ENCODE assay signal across 20 mouse cellular contexts in genomic region chr5:132438414-132438813, GRCm38 (mm10).
DNase-seq lines count a peak whose midpoint lies in the region; ATAC-seq and TF ChIP-seq lines count a peak whose summit lies in the region.
"Had no signal": no experiment of that assay in that cellular context is flagged by ENCODE, and none has a peak within 500 bp of the region (broad histone marks: within the 10 kb centered on the region; RNA-seq: fewer than 3 reads in every experiment).

No protein-coding gene starts in this region.

- no peak overlapping the region for H3K27ac ChIP-seq in forebrain, postnatal 0 days (ENCODE audit: low read depth, low read length)
- H3K27ac ChIP-seq in forebrain, embryonic 16.5 days (ENCODE audit: low read length), result no peak overlapping the region
- H3K27ac ChIP-seq in kidney, postnatal 0 days, result no peak overlapping the region
- no peak overlapping the region for H3K27ac ChIP-seq in midbrain, postnatal 0 days (ENCODE audit: low read depth, low read length)
- H3K27ac ChIP-seq in midbrain, embryonic 15.5 days, result no peak overlapping the region
- H3K27ac ChIP-seq: forebrain, embryonic 10.5 days; hindbrain, embryonic 13.5 days; limb, embryonic 13.5 days; liver, embryonic 14.5 days had no signal

- ATAC-seq in forebrain, postnatal 0 days, result no peak
- no peak for ATAC-seq in forebrain, embryonic 16.5 days
- ATAC-seq in kidney, postnatal 0 days (replicated peaks; ENCODE audit: low FRiP score, low read depth), result no peak
- ATAC-seq in midbrain, postnatal 0 days (ENCODE audit: low FRiP score), result no peak
- no peak for ATAC-seq in midbrain, embryonic 15.5 days (replicated peaks)
- ATAC-seq: activated CD4-positive, CD25-positive, alpha-beta regulatory T cell, adult 4 months; inflammation-experienced regulatory T-cells, adult 6 months; midbrain, embryonic 13.5 days had no signal

- H3K9ac ChIP-seq in forebrain, postnatal 0 days, result no peak overlapping the region
- H3K9ac ChIP-seq in forebrain, embryonic 16.5 days (replicated peaks; ENCODE audit: low read depth, low read length), result no peak overlapping the region
- H3K9ac ChIP-seq in kidney, postnatal 0 days (ENCODE audit: low read depth, low read length), result no peak overlapping the region
- no peak overlapping the region for H3K9ac ChIP-seq in midbrain, postnatal 0 days (replicated peaks; ENCODE audit: low read length, poor library complexity, severe bottlenecking)
- no peak overlapping the region for H3K9ac ChIP-seq in midbrain, embryonic 15.5 days
- H3K9ac ChIP-seq: hindbrain, embryonic 13.5 days; limb, embryonic 13.5 days; liver, embryonic 14.5 days; midbrain, embryonic 13.5 days had no signal

- no peak overlapping the region for H3K4me3 ChIP-seq in forebrain, postnatal 0 days (ENCODE audit: low read depth, low read length)
- no peak overlapping the region for H3K4me3 ChIP-seq in forebrain, embryonic 16.5 days (replicated peaks; ENCODE audit: low read length)
- no peak overlapping the region for H3K4me3 ChIP-seq in kidney, postnatal 0 days (replicated peaks; ENCODE audit: low read depth, low read length)
- H3K4me3 ChIP-seq in midbrain, postnatal 0 days (ENCODE audit: low read depth, low read length), result no peak overlapping the region
- no peak overlapping the region for H3K4me3 ChIP-seq in midbrain, embryonic 15.5 days
- H3K4me3 ChIP-seq: forebrain, embryonic 10.5 days; hindbrain, embryonic 13.5 days; limb, embryonic 13.5 days; midbrain, embryonic 13.5 days; myocyte had no signal

- H3K27me3 ChIP-seq in forebrain, postnatal 0 days (ENCODE audit: insufficient read depth, low read length), result no peaks in the 10 kb centered on the region
- no peaks in the 10 kb centered on the region for H3K27me3 ChIP-seq in forebrain, embryonic 16.5 days (replicated peaks; ENCODE audit: control insufficient read depth, insufficient read depth, low read length)
- no peaks in the 10 kb centered on the region for H3K27me3 ChIP-seq in kidney, postnatal 0 days (ENCODE audit: insufficient read depth, low read length)
- no peaks in the 10 kb centered on the region for H3K27me3 ChIP-seq in midbrain, postnatal 0 days (ENCODE audit: insufficient read depth, low read length)
- H3K27me3 ChIP-seq in midbrain, embryonic 15.5 days (replicated peaks), result no peaks in the 10 kb centered on the region
- H3K27me3 ChIP-seq: hindbrain, embryonic 13.5 days; limb, embryonic 13.5 days; midbrain, embryonic 13.5 days had no signal

- H3K36me3 ChIP-seq in forebrain, postnatal 0 days (ENCODE audit: insufficient read depth), result no peaks in the 10 kb centered on the region
- H3K36me3 ChIP-seq in forebrain, embryonic 16.5 days (ENCODE audit: control insufficient read depth, insufficient read depth), result no peaks in the 10 kb centered on the region
- H3K36me3 ChIP-seq in kidney, postnatal 0 days (ENCODE audit: insufficient read depth, low read length), result no peaks in the 10 kb centered on the region
- H3K36me3 ChIP-seq in midbrain, postnatal 0 days (ENCODE audit: insufficient read depth, low read length), result no peaks in the 10 kb centered on the region
- H3K36me3 ChIP-seq in midbrain, embryonic 15.5 days (replicated peaks), result no peaks in the 10 kb centered on the region
- H3K36me3 ChIP-seq: forebrain, embryonic 10.5 days; G1E; hindbrain, embryonic 13.5 days; limb, embryonic 13.5 days; midbrain, embryonic 13.5 days had no signal

- 42% methylated on average over 4 of the region's 4 CpGs for WGBS in forebrain, postnatal 0 days
- 41% methylated on average over 4 of the region's 4 CpGs for WGBS in forebrain, embryonic 16.5 days
- WGBS in kidney, postnatal 0 days, result 36% methylated on average over 4 of the region's 4 CpGs
- WGBS in midbrain, postnatal 0 days, result 54% methylated on average over 4 of the region's 4 CpGs
- 48% methylated on average over 4 of the region's 4 CpGs for WGBS in midbrain, embryonic 15.5 days

- H3K4me1 ChIP-seq in forebrain, postnatal 0 days (ENCODE audit: insufficient read depth), result 0 out of 2 replicates have a peak, but pooled peaks cover 8% of the 10 kb centered on the region
- H3K4me1 ChIP-seq in forebrain, embryonic 16.5 days (replicated peaks; ENCODE audit: control insufficient read depth, insufficient read depth, low read length), result peaks cover 35% of the 10 kb centered on the region
- H3K4me1 ChIP-seq in kidney, postnatal 0 days (replicated peaks; ENCODE audit: insufficient read depth, low read length), result peaks cover 6% of the 10 kb centered on the region
- H3K4me1 ChIP-seq in midbrain, postnatal 0 days (ENCODE audit: insufficient read depth, low read length), result no peaks in the 10 kb centered on the region
- peaks cover 18% of the 10 kb centered on the region for H3K4me1 ChIP-seq in midbrain, embryonic 15.5 days

- no peak overlapping the region for H3K4me2 ChIP-seq in forebrain, postnatal 0 days (ENCODE audit: low read depth)
- no peak overlapping the region for H3K4me2 ChIP-seq in forebrain, embryonic 16.5 days (ENCODE audit: low read length)
- no peak overlapping the region for H3K4me2 ChIP-seq in kidney, postnatal 0 days (ENCODE audit: low read length)
- H3K4me2 ChIP-seq in midbrain, postnatal 0 days (ENCODE audit: low read depth, low read length, poor library complexity, severe bottlenecking), result no peak overlapping the region
- no peak overlapping the region for H3K4me2 ChIP-seq in midbrain, embryonic 15.5 days
- H3K4me2 ChIP-seq: hindbrain, embryonic 13.5 days; limb, embryonic 13.5 days; midbrain, embryonic 13.5 days had no signal

- H3K9me3 ChIP-seq in forebrain, postnatal 0 days (ENCODE audit: low read length), result no peaks in the 10 kb centered on the region
- H3K9me3 ChIP-seq in forebrain, embryonic 16.5 days (ENCODE audit: control insufficient read depth, low read length), result no peaks in the 10 kb centered on the region
- no peaks in the 10 kb centered on the region for H3K9me3 ChIP-seq in kidney, postnatal 0 days (replicated peaks; ENCODE audit: low read length)
- H3K9me3 ChIP-seq in midbrain, postnatal 0 days (ENCODE audit: low read length), result no peaks in the 10 kb centered on the region
- no peaks in the 10 kb centered on the region for H3K9me3 ChIP-seq in midbrain, embryonic 15.5 days
- H3K9me3 ChIP-seq: forebrain, embryonic 10.5 days; G1E; hindbrain, embryonic 13.5 days; limb, embryonic 13.5 days; midbrain, embryonic 13.5 days had no signal

- no peak for DNase-seq in forebrain, postnatal 0 days
- no peak for DNase-seq in kidney, postnatal 0 days (ENCODE audit: low spot score)
- DNase-seq in kidney, adult 9 months, result no peak
- no peak for DNase-seq in midbrain, postnatal 0 days (ENCODE audit: low spot score)
- no peak for DNase-seq in layer of hippocampus, postnatal 25 days (ENCODE audit: extremely low spot score in 1 of 2, low spot score in 1 of 2)
- DNase-seq: adrenal gland, postnatal 25 days; cerebellum, adult 11 months; gastrocnemius, postnatal 10 days; thymus, postnatal 25 days had no signal

- 0 out of 2 replicates have a peak, but pooled peaks have one; percentile 14 for TF ChIP-seq CTCF in forebrain, postnatal 0 days (IDR thresholded peaks at IDR 0.05; ENCODE audit: low read depth)
- peak; percentile 39; the same call in 1 of the 2 replicates for TF ChIP-seq CTCF in kidney, postnatal 0 days (IDR thresholded peaks at IDR 0.05; ENCODE audit: low read depth)
- peak; percentile 25; the same call in 1 of the 2 replicates for TF ChIP-seq CTCF in midbrain, postnatal 0 days (IDR thresholded peaks at IDR 0.05)
